Mouse (Mus musculus) activated CD4-positive, CD25-positive, alpha-beta regulatory T cell (primary cell): ENCODE data around the gene Gng5. TPM values are rescaled to one million over a fixed set of nuclear protein-coding genes. Genes with fewer than 3 reads are reported as not detected.

ENCODE experiments used
- polyA plus RNA-seq, 2 experiments: library from polyadenylated mRNA; unstranded; fragments of 100-300 nt; shearing (Covaris generic); gene quantifications; one replicate each; pipeline ENCODE4 v1.2.1; 2017

The Gng5 gene
- polyA plus RNA-seq, result 100 to 1,000 TPM; 436 to 441 TPM

GRCm38 (mm10) chr3:146499431-146500002 is at the start of gene Gng5, which contains the start of gene Spata1:
Gene Gng5 (plus strand): TSS chr3:146499807.
Gene Spata1 (minus strand): TSS chr3:146499753.

GRCm38 (mm10) chr3:146520798-146521651 is 21.4 kb downstream of the Gng5 start, which contains the start of gene Rpf1:
Gene Rpf1 (minus strand): TSS chr3:146521429.

Other genes starting within 250 kb of the Gng5 start
- 1 to 10 TPM; 2.6 to 3.2 TPM for gene Ssx2ip, start 95.2 kb upstream of the Gng5 start, polyA plus RNA-seq
- gene Ctbs, start 50.0 kb upstream of the Gng5 start, polyA plus RNA-seq, result 1 to 10 TPM; 9.0 to 9.3 TPM
- gene Spata1, start 54 bp upstream of the Gng5 start, polyA plus RNA-seq, result 1 to 10 TPM; 7.1 to 9.2 TPM
- gene Rpf1, start 21.6 kb downstream of the Gng5 start, polyA plus RNA-seq, result 10 to 100 TPM; 60.1 to 84.2 TPM
- under 1 TPM in 1 of 2 experiments, not detected in 1; 0.44 TPM for gene Uox, start 70.6 kb downstream of the Gng5 start, polyA plus RNA-seq
- not detected for gene Dnase2b, start 115.8 kb downstream of the Gng5 start, polyA plus RNA-seq
- under 1 TPM in 1 of 2 experiments, not detected in 1; 0.79 TPM for gene 4930503B20Rik, start 151.5 kb downstream of the Gng5 start, polyA plus RNA-seq
- gene Samd13, start 185.8 kb downstream of the Gng5 start, polyA plus RNA-seq, result under 1 TPM in 1 of 2 experiments, not detected in 1; 0.84 TPM